Mouse (Mus musculus): Measurements from ENCODE around the gene Ppme1. TPM values are rescaled to one million over a fixed set of nuclear protein-coding genes. Genes with fewer than 3 reads are reported as not detected.
A peak's percentile ranks its signal among the peaks of the same experiment; 100 is the strongest.

Gene Ppme1
- total RNA-seq, 2 experiments from 2014 or later, result 141 to 145 TPM

GRCm38 (mm10) chr7:100328636-100329035 is 43.5 kb downstream of the Ppme1 start:
- no peak for DNase-seq (ENCODE audit: extremely low spot score in 1 of 2, low spot score in 1 of 2)

GRCm38 (mm10) chr7:100327514-100327913 is 44.6 kb downstream of the Ppme1 start:
- DNase-seq (ENCODE audit: extremely low spot score in 1 of 2, low spot score in 1 of 2), result no peak

- DNase-seq (ENCODE audit: extremely low spot score in 1 of 2, low spot score in 1 of 2), result peak; percentile 54 to 79
Measured at GRCm38 (mm10) chr7:100325482-100325881, 46.6 kb downstream of the Ppme1 start.

- DNase-seq (ENCODE audit: extremely low spot score in 1 of 2, low spot score in 1 of 2), result no peak
Measured at GRCm38 (mm10) chr7:100323721-100324120, 48.4 kb downstream of the Ppme1 start.

- DNase-seq (ENCODE audit: extremely low spot score in 1 of 2, low spot score in 1 of 2), result no peak
Measured at GRCm38 (mm10) chr7:100317534-100317933, 54.6 kb downstream of the Ppme1 start.

GRCm38 (mm10) chr7:100316924-100317323 is 55.2 kb downstream of the Ppme1 start:
- no peak for DNase-seq (ENCODE audit: extremely low spot score in 1 of 2, low spot score in 1 of 2)

- DNase-seq (ENCODE audit: extremely low spot score in 1 of 2, low spot score in 1 of 2), result no peak
Measured at GRCm38 (mm10) chr7:100312716-100313115, 59.4 kb downstream of the Ppme1 start.

GRCm38 (mm10) chr7:100310290-100310689 is 61.8 kb downstream of the Ppme1 start:
- DNase-seq (ENCODE audit: extremely low spot score in 1 of 2, low spot score in 1 of 2), result no peak

GRCm38 (mm10) chr7:100309679-100310078 is 62.4 kb downstream of the Ppme1 start:
- no peak for DNase-seq (ENCODE audit: extremely low spot score in 1 of 2, low spot score in 1 of 2)

- no peak for DNase-seq (ENCODE audit: extremely low spot score in 1 of 2, low spot score in 1 of 2)
Measured at GRCm38 (mm10) chr7:100309216-100309615, 62.9 kb downstream of the Ppme1 start.

GRCm38 (mm10) chr7:100307872-100308653 is 64.0 kb downstream of the Ppme1 start:
- DNase-seq (ENCODE audit: extremely low spot score in 1 of 2, low spot score in 1 of 2), result no peak

- DNase-seq (ENCODE audit: extremely low spot score in 1 of 2, low spot score in 1 of 2), result no peak
Measured at GRCm38 (mm10) chr7:100305894-100306293, 66.2 kb downstream of the Ppme1 start.

- DNase-seq (ENCODE audit: extremely low spot score in 1 of 2, low spot score in 1 of 2), result peak in 1 of 2 experiments; percentile 47
Measured at GRCm38 (mm10) chr7:100302316-100302715, 69.8 kb downstream of the Ppme1 start.

GRCm38 (mm10) chr7:100301390-100301789 is 70.7 kb downstream of the Ppme1 start:
- no peak for DNase-seq (ENCODE audit: extremely low spot score in 1 of 2, low spot score in 1 of 2)

- DNase-seq (ENCODE audit: extremely low spot score in 1 of 2, low spot score in 1 of 2), result no peak
Measured at GRCm38 (mm10) chr7:100298861-100299510, 73.1 kb downstream of the Ppme1 start.

GRCm38 (mm10) chr7:100296699-100297098 is 75.4 kb downstream of the Ppme1 start:
- no peak for DNase-seq (ENCODE audit: extremely low spot score in 1 of 2, low spot score in 1 of 2)

GRCm38 (mm10) chr7:100295745-100296144 is 76.4 kb downstream of the Ppme1 start:
- DNase-seq (ENCODE audit: extremely low spot score in 1 of 2, low spot score in 1 of 2), result no peak

- peak in 1 of 2 experiments; percentile 3 for DNase-seq (ENCODE audit: extremely low spot score in 1 of 2, low spot score in 1 of 2)
Measured at GRCm38 (mm10) chr7:100293546-100293945, 78.6 kb downstream of the Ppme1 start.

- no peak for DNase-seq (ENCODE audit: extremely low spot score in 1 of 2, low spot score in 1 of 2)
Measured at GRCm38 (mm10) chr7:100288622-100289021, 83.5 kb downstream of the Ppme1 start.

GRCm38 (mm10) chr7:100287748-100288578 is 84.1 kb downstream of the Ppme1 start:
- no peak for DNase-seq (ENCODE audit: extremely low spot score in 1 of 2, low spot score in 1 of 2)

- no peak for DNase-seq (ENCODE audit: extremely low spot score in 1 of 2, low spot score in 1 of 2)
Measured at GRCm38 (mm10) chr7:100285383-100285782, 86.7 kb downstream of the Ppme1 start, which contains the start of gene P4ha3. Gene P4ha3, plus strand, starts transcription at chr7:100285520.

Data from layer of hippocampus, postnatal 25 days (tissue).